Mouse (Mus musculus) heart, adult 2 months (tissue): ENCODE results near the gene Yod1.

ENCODE experiments used
- CTCF ChIP-seq: fragments of 200-600 bp; IDR thresholded peaks from 2 replicates; pipeline ENCODE4 v1.8.1; 2022; ENCODE audit warnings: antibody characterized with exemption, mild to moderate bottlenecking, moderate library complexity
- POLR2A ChIP-seq: fragments of 200-500 bp; IDR thresholded peaks from 2 replicates; pipeline ENCODE4 v1.6.1; 2011; ENCODE audit warnings: mild to moderate bottlenecking, low read depth, low read length, control low read depth; ENCODE audit not compliant: insufficient read depth

DNA sequence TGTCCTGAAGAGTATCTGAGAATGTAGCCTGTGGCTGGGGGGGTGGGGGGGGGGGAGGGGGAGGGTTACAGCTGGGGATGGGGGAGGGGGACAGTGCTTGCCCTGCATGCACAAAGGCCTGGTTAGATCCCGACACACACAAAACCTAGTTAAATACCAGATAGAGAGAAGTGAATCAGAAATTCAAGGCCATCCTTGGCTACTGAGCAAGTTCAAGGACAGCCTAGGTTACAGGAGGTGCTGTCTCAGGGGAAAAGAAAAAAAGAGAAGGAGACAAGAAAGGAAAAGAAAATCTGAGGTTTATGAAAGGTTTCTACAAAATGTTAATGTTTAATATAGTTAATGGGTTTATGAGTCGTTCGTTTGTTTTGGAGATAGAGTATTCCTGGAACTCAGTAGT is 22.5 kb downstream of the Yod1 start:
- TF ChIP-seq CTCF (no peak), POLR2A (no peak)
